Mouse (Mus musculus) megakaryocyte, adult 5-6 weeks (primary cell): ENCODE data around the gene Grin2d. TPM values are rescaled to one million over a fixed set of nuclear protein-coding genes. Genes with fewer than 3 reads are reported as not detected.

Experiments used
- ATAC-seq: 2 replicates; pipeline ENCODE4 v1.8.0; 2016; ENCODE audit warnings: mild to moderate bottlenecking, inconsistent platforms; ENCODE audit not compliant: poor library complexity, severe bottlenecking
- total RNA-seq, 2 experiments: library from RNA; stranded (forward) in 1 of 2; stranded (reverse) in 1 of 2; fragments of 153-499, 151-499 nt in 1 of 2; fragments of 221-1000, 200-1000 nt in 1 of 2; gene quantifications; 2 replicates each; pipeline versions ENCODE4 v1.2.3 to v1.2.4; 2015 to 2017

Grin2d gene
- total RNA-seq, 2 experiments from 2014 or later = 0.07 to 0.16 TPM

DNA sequence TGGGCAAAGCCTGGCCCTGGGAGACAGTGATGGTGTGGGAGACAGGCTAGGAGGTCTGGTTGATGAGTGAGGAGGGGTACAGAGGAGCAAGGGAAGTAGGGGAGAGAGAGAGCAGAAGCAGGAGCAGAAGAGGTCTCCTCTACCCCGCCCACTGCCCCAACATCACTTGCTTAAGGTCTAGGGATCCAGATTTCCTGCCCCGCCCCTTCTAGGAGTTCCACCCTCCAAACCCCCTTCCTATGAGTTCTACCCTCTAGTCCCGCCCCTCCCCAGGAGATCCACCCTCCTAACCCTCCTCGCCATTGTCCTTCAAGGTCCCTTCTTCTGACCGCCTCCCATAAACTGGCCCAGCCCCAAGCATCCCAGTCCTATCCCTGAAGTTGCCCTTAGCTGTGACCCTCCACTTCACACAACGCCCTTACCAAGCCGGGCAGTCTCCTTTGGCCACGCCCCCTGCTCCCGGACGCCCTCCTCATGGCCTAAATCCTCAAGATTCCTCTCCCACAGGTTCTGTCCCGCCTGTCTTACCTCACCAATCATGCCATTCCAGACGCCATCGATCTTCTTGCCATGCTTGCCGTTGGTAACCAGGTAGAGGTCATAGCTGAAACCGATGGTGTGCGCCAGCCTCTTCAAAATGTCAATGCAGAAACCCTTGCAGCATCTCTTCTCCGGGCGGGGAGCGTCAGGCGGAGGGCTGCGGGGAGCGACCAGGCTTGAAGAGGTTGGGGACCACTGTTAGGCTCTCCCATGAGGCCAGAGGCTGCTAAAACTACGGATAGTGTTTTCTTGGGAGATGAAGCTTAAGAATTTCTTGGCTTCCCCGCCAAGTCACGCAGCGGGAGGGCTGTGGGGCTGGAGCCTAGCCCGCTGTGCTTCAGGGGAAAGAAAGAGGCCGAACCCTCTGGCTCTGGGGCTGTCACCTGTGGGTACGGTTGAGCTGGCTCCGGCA lies 21.0 kb downstream of the Grin2d start:
- ATAC-seq = no peak

DNA sequence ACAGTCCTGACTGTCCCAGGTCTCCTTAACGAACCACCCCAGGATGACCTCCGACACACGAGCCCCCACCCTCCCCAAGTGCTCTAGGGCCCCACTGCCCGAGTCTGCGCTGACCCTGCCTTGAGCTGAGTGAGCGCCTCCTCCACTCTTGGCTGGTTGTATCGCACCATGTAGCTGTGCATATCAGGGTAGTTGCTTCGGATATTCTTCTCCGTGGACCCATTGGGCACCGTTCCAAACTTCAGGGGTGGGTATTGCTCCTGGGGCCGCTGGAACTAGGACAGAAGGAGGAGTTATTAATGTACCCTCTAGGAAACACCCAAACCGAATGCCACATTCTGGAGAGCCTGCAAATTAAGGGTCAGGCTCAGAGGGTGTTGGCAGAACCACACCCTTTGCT lies 25.1 kb downstream of the Grin2d start:
- no peak for ATAC-seq

DNA sequence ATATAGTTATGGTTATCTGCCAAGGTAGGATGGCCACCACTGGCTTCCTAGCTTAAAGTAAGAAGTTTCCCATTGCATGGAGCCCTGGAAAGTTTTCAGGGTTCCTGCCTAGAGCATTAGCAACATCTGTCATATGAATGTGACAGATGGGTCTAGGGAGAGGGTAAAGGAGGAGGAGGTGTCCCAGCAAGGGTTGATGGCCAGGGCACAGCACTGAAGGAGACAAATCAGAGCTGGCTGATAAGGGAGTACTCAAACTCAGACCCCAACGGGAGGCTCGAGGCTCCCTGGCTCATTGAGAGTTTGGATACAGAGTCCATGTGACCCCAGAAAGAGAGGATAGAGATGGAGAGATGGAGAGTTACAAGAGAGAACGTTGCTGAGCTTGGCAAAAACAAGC lies 27.5 kb downstream of the Grin2d start:
- ATAC-seq = no peak

DNA sequence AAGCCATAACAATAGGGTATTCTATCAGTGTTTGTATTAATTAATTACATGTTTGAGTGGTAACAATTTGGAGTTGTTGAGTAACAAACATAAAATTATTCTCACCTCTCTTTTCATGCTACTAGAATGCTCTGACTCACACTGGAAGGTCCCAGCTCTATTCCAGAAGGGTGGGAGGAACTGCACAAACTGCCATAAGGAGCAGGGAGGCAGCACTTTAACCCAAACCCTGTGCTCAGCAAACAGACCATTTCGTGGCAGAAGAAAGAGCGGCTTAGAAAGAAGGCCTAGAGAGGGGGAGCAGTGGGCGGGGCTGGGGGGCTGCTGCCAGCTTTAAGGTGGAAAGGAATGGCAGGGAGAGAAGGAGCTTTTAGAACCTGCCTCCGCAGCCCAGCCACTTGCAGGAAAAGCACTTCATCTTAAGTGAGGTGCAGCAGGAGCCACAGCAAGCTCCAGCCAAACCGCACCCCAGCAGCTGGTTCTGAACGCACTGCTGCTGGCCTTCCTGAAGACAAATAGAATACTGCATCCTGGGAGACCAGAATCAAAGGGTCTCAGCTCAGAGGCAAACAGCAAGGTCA lies 29.6 kb downstream of the Grin2d start:
- ATAC-seq = no peak

DNA sequence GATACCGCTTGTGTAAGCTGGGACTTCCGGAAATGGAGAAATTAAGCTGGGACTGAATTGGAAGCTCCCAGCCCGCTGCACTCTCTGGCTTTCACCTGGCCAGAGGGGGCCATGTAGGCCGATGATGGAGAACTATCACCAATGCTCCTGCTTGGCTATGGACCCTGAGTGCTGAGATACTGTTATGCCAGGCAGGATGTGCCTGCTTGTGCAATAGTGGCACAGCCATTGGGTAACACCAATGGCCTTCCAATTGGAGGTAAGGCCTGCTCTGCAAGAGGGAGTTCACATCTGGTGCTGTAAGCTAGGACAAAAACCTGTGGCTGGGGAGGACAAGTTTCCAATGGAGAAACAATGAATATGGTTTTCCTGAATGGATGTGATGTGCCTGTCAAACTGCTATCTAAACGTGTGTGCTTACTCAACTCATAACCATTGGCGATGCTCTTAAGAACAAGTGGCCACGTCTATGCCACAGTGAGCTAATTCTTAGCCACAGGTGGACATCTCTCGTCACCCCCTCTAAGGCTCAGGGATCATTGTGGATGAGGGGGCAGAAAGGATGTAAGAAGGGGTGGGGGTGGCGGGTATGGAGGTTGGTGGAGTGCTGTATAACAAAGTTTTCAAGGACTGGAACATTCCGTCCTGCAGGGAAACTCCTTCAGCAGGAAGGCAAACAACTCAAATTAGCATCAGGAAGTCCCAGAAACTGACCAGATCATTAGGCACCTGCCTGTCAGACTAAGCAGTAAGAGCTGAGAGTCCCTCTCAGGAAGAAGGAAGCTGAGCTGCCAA lies 35.0 kb downstream of the Grin2d start:
- ATAC-seq = no peak

DNA sequence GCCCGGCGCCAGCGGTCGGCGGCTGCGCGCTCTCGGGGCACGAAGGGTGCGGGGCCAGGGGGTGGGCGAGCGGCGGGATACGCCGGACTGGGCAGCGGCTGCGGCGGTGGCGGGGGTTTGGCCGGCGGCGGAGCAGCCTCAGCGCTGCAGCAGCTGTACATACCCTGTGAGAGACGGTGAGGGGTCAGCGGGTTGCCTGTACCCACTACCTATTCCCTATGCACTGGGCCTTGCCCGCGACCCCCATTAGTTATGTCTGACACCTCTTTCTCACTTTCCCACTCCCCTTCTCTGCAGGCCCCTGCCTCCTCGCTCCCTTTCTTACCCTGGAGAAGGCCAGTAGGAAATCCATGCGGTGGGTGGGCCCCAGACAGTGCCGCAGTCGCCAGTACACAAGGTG lies 44.3 kb downstream of the Grin2d start:
- ATAC-seq = no peak

DNA sequence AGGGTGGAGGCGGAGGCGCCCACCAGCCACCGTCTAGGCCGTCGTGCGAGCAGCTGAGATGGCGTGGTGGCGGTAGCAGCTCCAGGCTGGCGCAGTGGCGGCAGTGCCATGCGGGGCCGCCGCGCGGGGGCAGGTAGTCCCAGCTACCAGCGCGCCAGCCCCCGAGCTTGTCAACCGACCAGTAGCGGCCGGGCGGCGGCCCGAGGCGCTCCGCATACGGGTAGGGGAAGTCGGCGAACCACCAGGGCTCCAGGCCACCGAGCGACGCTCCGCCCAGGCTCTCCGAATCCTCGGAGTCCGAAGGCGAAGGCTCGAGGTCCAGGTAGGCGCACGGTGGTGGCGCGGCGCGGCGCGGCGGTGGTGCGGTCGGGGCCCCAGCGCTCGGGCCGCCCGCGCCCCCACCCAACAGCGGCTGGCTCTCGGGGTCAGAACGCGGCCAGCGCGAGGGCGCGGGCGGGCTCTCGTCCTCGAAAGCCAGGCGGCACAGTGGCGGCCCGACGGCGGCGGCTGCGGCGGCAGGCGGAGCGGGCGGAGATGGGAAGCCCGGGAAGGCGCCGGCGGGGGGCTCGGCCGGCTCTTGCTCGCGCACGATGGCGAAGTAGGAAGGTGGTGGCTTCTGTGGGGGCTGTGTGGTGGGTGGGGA lies 44.9 kb downstream of the Grin2d start:
- ATAC-seq = no peak

DNA sequence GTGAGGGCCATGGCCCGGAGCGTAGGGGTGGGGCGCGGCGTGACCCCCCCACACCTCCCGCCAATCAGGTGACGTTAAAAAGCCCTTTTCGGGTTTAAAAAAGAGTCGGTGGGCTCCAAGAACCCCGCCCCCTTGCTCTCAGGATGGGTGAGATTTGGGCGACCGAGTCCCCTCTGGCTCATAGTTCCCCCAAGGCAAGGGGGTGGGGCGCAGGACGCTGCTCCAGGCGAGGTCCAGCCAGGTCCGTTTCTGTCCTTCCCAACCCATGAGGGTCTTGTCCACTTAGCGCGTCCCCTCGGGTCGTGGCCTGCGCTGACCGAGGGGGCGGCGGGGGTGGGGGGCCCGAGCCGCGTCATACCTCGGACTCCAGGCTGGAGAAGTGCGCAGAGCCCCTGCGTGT lies 45.8 kb downstream of the Grin2d start:
- no peak for ATAC-seq

DNA sequence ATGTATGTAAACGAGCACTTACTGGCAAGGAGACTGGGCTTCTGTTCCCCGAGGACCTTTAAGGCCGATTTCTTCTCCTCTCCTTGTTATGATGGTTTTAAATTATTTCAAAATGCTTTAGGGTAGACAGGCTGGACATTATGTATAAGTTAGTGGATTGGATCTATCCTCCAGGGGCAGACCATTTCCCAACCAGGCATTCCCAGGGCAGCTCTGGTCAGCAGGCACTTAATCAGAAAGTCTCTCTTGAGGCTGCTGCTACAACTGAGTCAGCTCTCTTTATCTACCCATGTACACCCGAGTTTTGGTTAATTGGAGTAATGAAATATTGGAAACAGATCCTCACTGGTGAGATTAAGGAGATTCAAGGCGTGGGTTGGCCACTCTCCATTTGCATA lies 47.1 kb downstream of the Grin2d start:
- no peak for ATAC-seq

DNA sequence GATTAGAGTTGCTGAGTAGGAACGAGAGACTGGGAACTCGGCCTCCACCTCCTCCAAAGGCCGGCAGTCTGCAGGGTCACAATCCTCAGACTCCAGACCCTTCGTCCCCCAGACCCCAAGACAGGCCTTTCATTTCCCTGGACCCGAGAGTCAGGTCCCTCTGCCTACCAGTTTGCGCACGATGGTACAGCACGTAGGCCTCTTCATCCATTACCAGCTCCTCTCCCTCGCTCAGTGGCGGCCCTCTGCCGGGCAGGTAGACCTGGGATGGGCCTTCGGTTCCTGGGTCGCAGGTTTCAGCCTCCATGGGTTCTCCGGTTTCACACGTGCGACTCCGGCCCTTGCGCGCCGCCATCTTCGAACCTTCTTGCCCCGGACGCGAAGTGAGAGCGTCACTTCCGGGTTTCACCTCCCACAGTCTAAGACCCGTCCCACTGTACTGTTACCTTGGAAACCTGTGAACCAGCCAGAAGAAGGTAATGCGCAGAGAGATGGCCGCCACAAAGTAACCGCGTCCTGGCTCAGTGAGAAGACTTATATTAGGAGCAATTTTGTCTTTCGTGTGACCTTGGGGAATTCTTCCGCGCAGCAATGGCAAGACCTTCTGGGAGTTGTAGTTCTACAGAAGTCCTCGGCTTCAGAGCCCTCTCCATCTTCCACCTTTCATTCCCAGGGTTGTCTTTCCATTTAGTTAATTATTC lies 47.6 kb downstream of the Grin2d start, which contains the start of gene Grwd1:
Gene Grwd1, minus strand, starts transcription at position 518 of the 701 bp plus-strand sequence.
- peak; percentile 98 for ATAC-seq

DNA sequence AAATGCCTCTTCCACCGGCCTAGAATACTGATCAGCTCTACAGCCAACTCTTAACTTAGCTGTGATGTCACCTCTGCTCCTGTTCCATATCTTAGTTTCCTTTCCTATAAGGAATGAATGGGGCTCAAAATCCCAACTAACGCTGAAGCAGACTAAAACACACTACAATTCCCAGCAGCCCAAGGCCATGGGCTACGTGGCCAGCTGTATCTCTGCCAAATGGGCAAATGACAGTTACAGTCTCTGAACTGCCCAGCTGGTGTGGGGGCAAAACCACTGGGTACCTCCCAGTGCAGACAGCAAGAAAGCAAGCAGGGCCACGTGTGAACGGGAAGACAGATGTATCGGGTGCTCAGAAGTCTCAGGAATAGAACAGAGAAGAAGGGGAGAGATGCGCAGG lies 51.5 kb downstream of the Grin2d start:
- no peak for ATAC-seq

DNA sequence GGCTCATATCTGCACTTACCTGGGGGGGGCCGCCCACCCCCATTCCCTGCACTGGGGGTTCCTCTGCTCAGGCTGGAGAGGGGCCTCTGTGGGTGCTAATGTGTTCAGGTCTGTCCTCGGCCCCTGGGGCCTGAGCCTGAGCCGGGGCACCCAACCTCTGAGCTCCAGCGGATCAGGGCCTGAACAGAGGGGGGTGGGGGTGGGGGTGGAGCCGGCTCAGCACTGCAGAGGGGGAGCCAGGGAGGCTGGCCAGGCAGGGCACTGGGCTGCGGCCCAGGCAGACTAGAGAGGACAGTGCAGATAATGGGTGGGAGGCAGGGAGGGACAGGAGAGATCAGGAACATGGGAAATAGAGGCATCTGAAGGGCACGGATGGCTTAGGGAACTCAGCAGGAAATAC lies 53.6 kb downstream of the Grin2d start, which contains the start of gene Kcnj14:
Gene Kcnj14, minus strand, starts transcription at position 185 of the 400 bp plus-strand sequence.
- no peak for ATAC-seq

DNA sequence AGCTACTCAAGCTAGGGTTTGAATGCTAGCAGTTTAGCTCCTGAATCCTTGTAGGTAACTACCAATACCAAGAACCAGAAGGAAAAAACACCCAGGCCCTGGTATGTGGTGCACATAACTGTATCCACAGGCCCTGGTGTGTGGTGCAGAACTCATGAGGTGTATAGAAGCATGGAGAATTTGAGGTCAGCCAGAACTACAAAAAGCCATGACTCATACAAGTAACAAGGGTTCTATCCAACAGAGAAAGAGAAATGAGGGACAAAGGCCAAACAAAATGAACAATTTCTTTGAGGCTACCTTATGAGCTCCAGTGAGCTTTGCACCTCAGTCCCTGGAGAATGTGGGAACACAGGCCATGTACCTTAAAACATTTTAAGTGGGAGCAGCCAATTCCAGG lies 57.3 kb downstream of the Grin2d start:
- ATAC-seq = no peak

DNA sequence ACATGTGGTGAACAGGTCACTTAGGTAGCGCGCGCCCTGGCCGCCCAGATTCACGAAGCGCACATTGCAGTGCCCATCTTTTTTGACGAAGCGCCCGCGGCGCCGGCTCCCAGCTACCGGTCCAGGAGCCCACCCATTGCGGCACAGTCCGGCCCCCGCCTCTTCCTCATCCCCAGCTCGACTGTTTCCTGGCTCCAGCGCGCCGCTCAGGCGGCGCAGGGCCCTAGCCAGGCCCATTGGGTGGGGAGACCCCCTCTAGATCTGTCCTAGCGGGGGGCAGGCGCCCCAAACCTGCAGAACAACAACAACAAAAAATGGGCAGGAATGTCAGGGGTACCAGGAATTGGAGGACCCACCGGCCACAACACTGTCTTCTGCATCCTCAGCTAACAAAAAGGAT lies 58.3 kb downstream of the Grin2d start:
- ATAC-seq = no peak

DNA sequence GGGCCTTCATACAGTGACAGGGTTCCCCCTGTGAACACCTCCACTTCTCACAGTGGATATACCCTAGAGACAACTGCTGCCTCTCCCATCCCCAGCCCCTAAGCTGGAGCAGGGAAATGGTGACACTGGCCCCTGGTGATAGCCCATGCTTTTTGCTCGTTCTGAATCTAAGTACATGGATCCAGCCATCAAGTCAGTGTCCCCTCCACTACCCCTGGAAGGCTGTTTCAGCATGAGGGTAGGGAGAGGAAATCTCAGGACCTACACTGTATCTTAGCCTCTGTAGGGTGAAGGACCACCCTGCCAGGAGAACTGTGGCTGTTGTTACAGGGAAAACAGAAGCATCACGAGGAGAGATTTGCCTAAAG lies 62.2 kb downstream of the Grin2d start:
- no peak for ATAC-seq

DNA sequence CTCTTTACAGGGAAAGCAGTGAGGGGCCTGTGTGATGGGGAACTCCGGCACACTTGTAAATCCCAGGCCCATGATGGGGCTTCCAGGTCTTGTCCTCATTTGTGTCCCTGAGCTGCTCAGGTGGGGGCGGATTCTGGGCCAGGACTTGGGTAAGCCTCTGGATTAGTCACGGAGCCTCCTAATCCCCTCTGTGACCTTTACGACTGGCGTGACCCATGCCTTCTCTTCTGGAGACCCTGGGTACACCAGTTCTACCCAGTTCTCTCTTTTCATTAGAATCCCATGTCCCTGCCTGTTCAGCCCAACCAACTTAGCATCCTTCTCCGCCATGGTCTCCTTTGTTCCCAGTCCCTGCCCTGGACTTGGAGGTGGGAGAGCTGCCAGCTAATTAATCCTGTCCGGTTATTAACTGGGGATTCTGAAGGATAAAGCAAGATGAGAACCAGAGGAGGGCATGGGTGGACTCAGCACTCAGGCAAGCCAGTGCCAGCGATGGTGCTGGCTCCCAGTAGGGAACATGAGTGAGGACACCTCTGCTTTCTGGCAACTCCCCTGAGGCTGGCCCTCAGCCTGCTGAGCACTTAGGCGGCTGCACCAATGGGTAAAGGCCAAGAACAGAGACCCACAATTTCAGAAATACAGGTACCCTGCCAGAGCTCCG lies 62.7 kb downstream of the Grin2d start:
- ATAC-seq = no peak

DNA sequence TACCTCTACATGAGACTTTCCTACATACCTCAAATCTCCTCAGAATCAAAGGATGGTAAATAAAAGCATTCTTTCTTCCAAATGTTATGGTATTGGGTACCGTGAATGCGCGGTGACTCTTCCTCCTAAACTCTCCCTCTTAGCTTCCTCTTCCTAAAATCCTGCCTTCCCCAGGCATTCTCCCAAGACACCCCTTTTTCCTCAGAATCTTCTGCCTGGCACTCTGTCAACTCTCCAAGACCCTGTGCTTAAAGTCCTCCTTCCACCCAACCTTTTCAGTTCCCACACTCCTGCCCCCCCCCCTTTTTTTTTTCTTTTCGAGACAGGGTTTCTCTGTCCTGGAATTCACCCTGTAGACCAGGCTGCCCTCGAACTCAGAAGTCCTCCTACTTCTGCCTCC lies 63.3 kb downstream of the Grin2d start:
- no peak for ATAC-seq

DNA sequence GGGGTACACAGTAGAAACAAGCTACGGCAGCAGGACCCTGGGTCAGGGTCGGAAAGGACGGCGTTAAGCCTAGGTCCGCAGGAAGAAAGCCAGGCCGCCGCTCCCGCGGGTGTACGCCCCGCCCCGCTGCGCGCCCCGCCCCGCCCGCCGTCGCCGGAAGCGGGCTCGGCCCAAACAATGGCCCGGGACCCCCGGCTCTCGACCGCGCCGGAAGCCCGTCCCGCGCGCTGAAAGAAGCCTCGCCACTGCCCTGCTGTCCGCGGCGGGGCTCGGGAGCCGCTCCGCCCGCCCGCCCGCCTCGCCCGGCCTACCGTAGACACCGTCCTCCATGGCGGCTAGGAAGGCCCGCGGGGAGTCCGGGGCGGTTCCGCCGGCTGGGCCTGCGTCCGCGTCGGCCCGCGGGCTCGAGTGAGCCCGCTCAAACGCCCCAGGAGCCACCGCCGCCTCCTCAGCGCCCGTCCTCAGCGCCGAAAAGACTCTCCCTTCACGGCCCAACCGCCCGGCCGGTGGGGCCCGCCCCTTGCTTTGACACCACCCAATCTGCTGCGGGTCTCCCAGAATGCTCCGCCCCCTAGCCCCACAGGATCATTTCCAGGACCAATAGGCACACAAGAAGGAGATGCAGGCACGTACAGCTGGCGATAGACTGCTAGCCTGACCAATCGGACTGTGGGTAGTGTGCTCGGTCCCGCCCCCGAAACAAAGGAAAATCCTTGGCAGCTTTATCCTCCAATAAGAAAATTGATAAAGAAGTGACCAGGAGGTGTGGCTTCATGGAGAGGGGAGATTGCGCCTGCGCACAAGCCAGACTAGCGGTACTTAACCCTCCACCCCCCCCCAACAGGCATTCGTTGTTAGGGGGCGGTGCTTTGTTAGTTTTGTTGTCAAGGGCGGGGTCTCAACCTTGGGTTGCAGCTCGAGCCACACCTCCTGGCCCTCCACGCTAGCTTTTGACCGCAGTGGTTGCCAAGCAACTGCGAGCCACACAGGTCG lies 64.1 kb downstream of the Grin2d start, which contains the start of gene Cyth2:
Gene Cyth2, minus strand, starts transcription at position 795 of the 993 bp plus-strand sequence.
- peak; percentile 95 for ATAC-seq
